Mouse (Mus musculus): ENCODE measurements around the gene Gm11232. TPM values are rescaled to one million over a fixed set of nuclear protein-coding genes. Genes with fewer than 3 reads are reported as not detected.

Gene Gm11232
- total RNA-seq (2014; rRNA removed; ENCODE audit: low replicate concordance) (not detected in 2 replicates), polyA plus RNA-seq (2015; fragmentation: Nextera tagmentation; extraction: Ambion mirVana) (not detected in 2 replicates)

- ATAC-seq (ENCODE audit: insufficient read depth, low read depth), result no peak
- no peak within 1 kb of the TSS for H3K4me3 ChIP-seq (ENCODE audit: low read depth, low read length)
- no peak within 1 kb of the TSS for H3K4me2 ChIP-seq (ENCODE audit: low read depth, low read length)
- no peak for DNase-seq (ENCODE audit: low spot score)
- TF ChIP-seq CTCF (IDR thresholded peaks at IDR 0.05; ENCODE audit: low read depth), result no peak
- no peaks in the 10 kb centered on the region for H3K27me3 ChIP-seq (ENCODE audit: control insufficient read depth, insufficient read depth, low read length)
- H3K9ac ChIP-seq (replicated peaks; ENCODE audit: low read depth, low read length), result no peak within 1 kb of the TSS
- no peak within 1 kb of the TSS for H3K27ac ChIP-seq (ENCODE audit: low read depth)
- no peaks in the 10 kb centered on the region for H3K9me3 ChIP-seq (replicated peaks; ENCODE audit: control insufficient read depth, low read length)
- no peaks in the 10 kb centered on the region for H3K4me1 ChIP-seq (ENCODE audit: control insufficient read depth, insufficient read depth)
- no peaks in the 10 kb centered on the region for H3K36me3 ChIP-seq (replicated peaks; ENCODE audit: control insufficient read depth, insufficient read depth, low read length)
- WGBS, result 36% methylated on average over 2 of the region's 2 CpGs
Observed at GRCm38 (mm10) chr4:71757865-71758264, at the start of gene Gm11232. TSS of gene Gm11232 (minus strand) at chr4:71757965.

GRCm38 (mm10) chr4:71805977-71806534, 48.3 kb upstream of the Gm11232 start:
- H3K4me1 ChIP-seq (ENCODE audit: control insufficient read depth, insufficient read depth), result no peaks in the 10 kb centered on the region
- no peak overlapping the region for H3K9ac ChIP-seq (replicated peaks; ENCODE audit: low read depth, low read length)
- no peak overlapping the region for H3K4me3 ChIP-seq (ENCODE audit: low read depth, low read length)
- WGBS, result 46% methylated on average over 2 of the region's 2 CpGs
- DNase-seq (ENCODE audit: low spot score), result no peak
- H3K27ac ChIP-seq (ENCODE audit: low read depth), result no peak overlapping the region
- TF ChIP-seq CTCF (IDR thresholded peaks at IDR 0.05; ENCODE audit: low read depth) (no peak), EP300 (IDR thresholded peaks at IDR 0.05; ENCODE audit: low read depth) (no peak)
- no peak for ATAC-seq (ENCODE audit: insufficient read depth, low read depth)
- no peak overlapping the region for H3K4me2 ChIP-seq (ENCODE audit: low read depth, low read length)
- H3K36me3 ChIP-seq (replicated peaks; ENCODE audit: control insufficient read depth, insufficient read depth, low read length), result no peaks in the 10 kb centered on the region
- no peaks in the 10 kb centered on the region for H3K27me3 ChIP-seq (ENCODE audit: control insufficient read depth, insufficient read depth, low read length)
- H3K9me3 ChIP-seq (replicated peaks; ENCODE audit: control insufficient read depth, low read length), result no peaks in the 10 kb centered on the region

- H3K4me3 ChIP-seq (ENCODE audit: low read depth, low read length), result no peak overlapping the region
- no peaks in the 10 kb centered on the region for H3K36me3 ChIP-seq (replicated peaks; ENCODE audit: control insufficient read depth, insufficient read depth, low read length)
- H3K9ac ChIP-seq (replicated peaks; ENCODE audit: low read depth, low read length), result no peak overlapping the region
- H3K9me3 ChIP-seq (replicated peaks; ENCODE audit: control insufficient read depth, low read length), result no peaks in the 10 kb centered on the region
- ATAC-seq (ENCODE audit: insufficient read depth, low read depth) (no peak), DNase-seq (ENCODE audit: low spot score) (no peak)
- H3K27me3 ChIP-seq (ENCODE audit: control insufficient read depth, insufficient read depth, low read length), result no peaks in the 10 kb centered on the region
- H3K4me1 ChIP-seq (ENCODE audit: control insufficient read depth, insufficient read depth), result no peaks in the 10 kb centered on the region
- no peak overlapping the region for H3K27ac ChIP-seq (ENCODE audit: low read depth)
- no peak for TF ChIP-seq CTCF (IDR thresholded peaks at IDR 0.05; ENCODE audit: low read depth)
- no peak for TF ChIP-seq EP300 (IDR thresholded peaks at IDR 0.05; ENCODE audit: low read depth)
- WGBS, result 56% methylated on average over 1 of the region's 1 CpGs
- no peak overlapping the region for H3K4me2 ChIP-seq (ENCODE audit: low read depth, low read length)
Observed at GRCm38 (mm10) chr4:71765529-71765928, 7.8 kb upstream of the Gm11232 start.

- Histone ChIP-seq H3K9me3 (replicated peaks; ENCODE audit: control insufficient read depth, low read length) (no peaks in the 10 kb centered on the region), H3K4me1 (ENCODE audit: control insufficient read depth, insufficient read depth) (no peaks in the 10 kb centered on the region), H3K9ac (replicated peaks; ENCODE audit: low read depth, low read length) (no peak overlapping the region), H3K27me3 (ENCODE audit: control insufficient read depth, insufficient read depth, low read length) (no peaks in the 10 kb centered on the region), H3K4me3 (ENCODE audit: low read depth, low read length) (no peak overlapping the region), H3K27ac (ENCODE audit: low read depth) (no peak overlapping the region), H3K36me3 (replicated peaks; ENCODE audit: control insufficient read depth, insufficient read depth, low read length) (no peaks in the 10 kb centered on the region), H3K4me2 (ENCODE audit: low read depth, low read length) (no peak overlapping the region)
- 76% methylated on average over 3 of the region's 3 CpGs for WGBS
- DNase-seq (ENCODE audit: low spot score) (no peak), ATAC-seq (ENCODE audit: insufficient read depth, low read depth) (no peak)
- TF ChIP-seq CTCF (IDR thresholded peaks at IDR 0.05; ENCODE audit: low read depth) (no peak), EP300 (IDR thresholded peaks at IDR 0.05; ENCODE audit: low read depth) (no peak)
Observed at GRCm38 (mm10) chr4:71765071-71765470, 7.3 kb upstream of the Gm11232 start.

- Histone ChIP-seq H3K4me1 (ENCODE audit: control insufficient read depth, insufficient read depth) (no peaks in the 10 kb centered on the region), H3K4me3 (ENCODE audit: low read depth, low read length) (no peak overlapping the region), H3K9me3 (replicated peaks; ENCODE audit: control insufficient read depth, low read length) (no peaks in the 10 kb centered on the region), H3K36me3 (replicated peaks; ENCODE audit: control insufficient read depth, insufficient read depth, low read length) (no peaks in the 10 kb centered on the region), H3K4me2 (ENCODE audit: low read depth, low read length) (no peak overlapping the region), H3K9ac (replicated peaks; ENCODE audit: low read depth, low read length) (no peak overlapping the region), H3K27ac (ENCODE audit: low read depth) (no peak overlapping the region), H3K27me3 (ENCODE audit: control insufficient read depth, insufficient read depth, low read length) (no peaks in the 10 kb centered on the region)
- DNase-seq (ENCODE audit: low spot score) (no peak), ATAC-seq (ENCODE audit: insufficient read depth, low read depth) (no peak)
- TF ChIP-seq CTCF (IDR thresholded peaks at IDR 0.05; ENCODE audit: low read depth) (no peak), EP300 (IDR thresholded peaks at IDR 0.05; ENCODE audit: low read depth) (no peak)
- whole genome bisulfite sequencing, result 58% methylated on average over 11 of the region's 11 CpGs
Observed at GRCm38 (mm10) chr4:71756441-71757221, 1.1 kb downstream of the Gm11232 start.

All from heart, postnatal 0 days (tissue).